Mouse (Mus musculus) urinary bladder, postnatal 14 days (tissue): ENCODE results near the gene Dhx37.
"Not testable (repeated sequence)": the region's sequence is repeated elsewhere in the genome, so short reads cannot be mapped to it uniquely, and the experiment has no call there.

ENCODE experiments used
- DNase-seq: peaks from one replicate; pipeline ENCODE4 v3.0.0; 2021; ENCODE audit warnings: low spot score

Dhx37 gene

DNA sequence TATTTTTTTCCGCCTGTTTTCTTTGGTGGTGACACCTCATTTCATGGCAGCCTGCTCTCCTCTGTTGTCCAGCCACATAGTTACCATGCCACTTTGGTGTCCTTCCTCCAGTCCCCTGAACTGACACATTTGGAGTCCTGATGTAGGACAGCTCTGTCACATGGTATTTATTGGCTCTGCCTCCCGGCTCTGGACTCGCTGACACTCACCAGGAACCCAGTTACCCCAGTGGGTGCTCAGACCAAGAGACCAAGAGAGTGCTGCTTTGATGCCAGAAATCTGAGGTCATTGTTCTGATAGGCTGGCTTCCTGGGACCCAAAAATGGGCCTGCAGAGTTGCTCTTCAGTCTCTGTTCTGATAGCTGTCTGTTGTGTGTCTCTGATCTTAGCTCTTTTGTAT is 14.1 kb upstream of the Dhx37 start:
- no peak for DNase-seq

DNA sequence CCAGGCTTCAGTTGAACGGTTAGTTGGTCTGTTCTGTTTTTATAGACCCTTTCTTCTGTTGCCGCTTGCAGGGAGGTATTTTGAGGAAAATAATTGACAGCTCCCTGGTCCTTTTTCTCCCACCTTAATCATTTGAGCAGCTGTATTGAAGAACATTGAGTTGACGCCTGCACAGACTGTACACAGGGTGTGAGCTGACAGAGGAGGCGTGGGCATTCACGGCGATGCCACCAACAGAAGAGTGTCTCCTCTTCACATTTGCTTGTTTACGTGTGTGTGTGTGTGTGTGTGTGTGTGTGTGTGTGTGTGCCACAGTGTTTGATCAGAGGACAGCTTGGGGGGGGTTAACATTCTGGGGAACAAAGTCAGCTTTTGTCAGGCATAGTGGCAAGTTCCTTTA is 12.4 kb upstream of the Dhx37 start:
- DNase-seq = no peak

GRCm38 (mm10) chr5:125444554-125444953 is 10.6 kb upstream of the Dhx37 start:
- DNase-seq = no peak

DNA sequence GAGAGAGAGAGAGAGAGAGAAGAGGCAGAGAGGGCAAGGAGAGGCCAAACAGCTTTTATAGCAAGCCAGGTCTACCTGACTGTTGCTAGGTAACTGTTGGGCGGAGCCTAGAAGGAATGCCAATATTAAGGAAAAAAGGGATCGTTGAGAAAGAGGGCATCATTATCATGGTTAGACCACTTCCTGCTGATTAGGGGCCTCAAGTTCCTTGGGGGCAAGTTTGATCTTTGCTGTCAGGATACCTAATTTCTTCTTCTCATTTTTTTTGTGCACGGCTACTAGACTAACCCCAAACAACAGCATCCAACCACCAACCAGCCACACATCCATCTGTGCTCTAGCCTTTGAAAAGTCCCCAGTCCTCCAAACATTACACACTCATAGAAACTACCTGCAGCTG is 10.0 kb upstream of the Dhx37 start:
- DNase-seq = no peak

- no peak for DNase-seq
Measured at GRCm38 (mm10) chr5:125443335-125443734, 9.4 kb upstream of the Dhx37 start.

- no peak for DNase-seq
Measured at GRCm38 (mm10) chr5:125442136-125442995, 8.4 kb upstream of the Dhx37 start.

GRCm38 (mm10) chr5:125441234-125442114 is 7.6 kb upstream of the Dhx37 start, which contains the start of gene Bri3bp:
Gene Bri3bp, plus strand, starts transcription at chr5:125441568.
- DNase-seq = peak; percentile 37

DNA sequence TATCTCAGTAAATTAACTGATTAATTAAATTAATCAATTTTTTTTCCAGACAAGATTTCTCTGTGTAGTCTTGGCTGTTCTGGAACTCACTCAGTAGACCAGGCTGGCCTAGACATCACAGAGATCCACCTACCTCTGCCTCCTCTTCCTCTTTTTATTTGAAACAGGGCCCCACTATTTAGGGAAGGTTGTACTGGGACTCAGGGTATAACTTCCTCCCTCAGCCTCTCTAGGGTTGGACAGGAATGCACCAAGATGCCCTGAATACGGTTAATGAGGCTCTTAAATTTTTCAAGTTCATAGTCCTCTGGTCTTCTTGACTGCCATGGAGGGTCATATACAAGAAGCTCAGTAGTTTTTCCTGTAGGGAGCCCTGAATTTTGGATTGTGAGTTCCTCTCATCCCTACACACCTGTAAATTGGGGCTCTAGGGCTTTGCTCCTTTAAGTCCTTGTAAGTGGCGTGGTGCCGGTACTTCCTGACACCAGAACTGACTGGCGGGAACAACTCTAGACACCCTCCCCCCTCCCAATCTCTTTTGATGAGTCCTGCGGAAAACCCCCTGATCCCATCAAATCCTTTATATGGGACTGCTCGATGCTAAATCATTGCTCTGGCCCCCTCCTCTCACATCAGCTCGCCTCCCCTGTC is 6.8 kb upstream of the Dhx37 start:
- DNase-seq = no peak

DNA sequence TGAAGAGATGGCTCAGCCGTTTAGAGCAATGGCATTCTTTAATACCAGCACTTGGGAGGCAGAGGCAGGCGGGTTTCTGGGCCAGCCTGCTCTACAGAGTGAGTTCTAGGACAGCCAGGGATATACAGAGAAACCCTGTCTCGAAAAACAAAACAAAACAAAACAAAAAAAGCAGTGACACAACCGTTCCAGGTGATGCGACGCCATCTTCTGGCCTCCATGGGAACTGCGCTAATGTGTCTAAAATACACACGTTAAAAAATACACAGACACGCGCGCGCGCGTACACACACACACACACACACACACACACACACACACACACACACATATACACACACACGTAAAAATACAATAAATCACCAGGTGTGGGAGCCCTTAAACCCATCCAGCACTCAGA is 426 bp upstream of the Dhx37 start:
- not testable (repeated sequence) for DNase-seq

DNA sequence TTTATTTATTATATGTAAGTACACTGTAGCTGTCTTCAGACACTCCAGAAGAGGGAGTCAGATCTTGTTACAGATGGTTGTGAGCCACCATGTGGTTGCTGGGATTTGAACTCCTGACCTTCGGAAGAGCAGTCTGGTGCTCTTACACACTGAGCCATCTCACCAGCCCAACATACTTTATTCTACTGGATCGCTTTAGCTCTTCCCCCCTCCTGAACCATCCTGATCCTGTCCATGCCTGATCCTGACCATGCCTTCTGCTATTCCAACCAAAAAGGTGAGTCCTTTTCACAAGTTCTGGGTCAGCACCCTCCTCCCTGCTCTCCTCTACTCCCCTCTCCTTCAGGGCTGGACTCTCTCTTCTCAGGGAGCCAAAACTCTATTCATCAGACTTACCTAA is 1.6 kb downstream of the Dhx37 start:
- not testable (repeated sequence) for DNase-seq

DNA sequence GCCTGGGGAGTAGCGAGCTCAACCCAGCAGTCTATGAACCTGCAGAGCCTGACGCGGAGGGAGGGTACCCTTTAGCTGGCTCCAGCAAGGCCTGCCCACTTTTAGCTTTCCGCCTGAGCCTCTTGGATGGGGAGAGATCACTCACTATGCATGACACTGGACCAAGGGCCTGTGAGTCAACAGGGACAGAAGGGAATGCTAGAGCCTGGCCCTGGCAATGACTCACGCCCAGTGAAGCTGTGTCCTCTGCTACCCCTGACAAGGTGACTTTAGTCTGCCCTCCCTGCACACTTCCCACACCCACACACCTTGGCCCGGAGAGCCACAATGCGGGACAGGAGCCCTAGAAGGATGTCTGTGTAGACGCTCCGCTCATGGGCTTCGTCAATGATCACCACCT is 7.6 kb downstream of the Dhx37 start:
- DNase-seq = no peak

DNA sequence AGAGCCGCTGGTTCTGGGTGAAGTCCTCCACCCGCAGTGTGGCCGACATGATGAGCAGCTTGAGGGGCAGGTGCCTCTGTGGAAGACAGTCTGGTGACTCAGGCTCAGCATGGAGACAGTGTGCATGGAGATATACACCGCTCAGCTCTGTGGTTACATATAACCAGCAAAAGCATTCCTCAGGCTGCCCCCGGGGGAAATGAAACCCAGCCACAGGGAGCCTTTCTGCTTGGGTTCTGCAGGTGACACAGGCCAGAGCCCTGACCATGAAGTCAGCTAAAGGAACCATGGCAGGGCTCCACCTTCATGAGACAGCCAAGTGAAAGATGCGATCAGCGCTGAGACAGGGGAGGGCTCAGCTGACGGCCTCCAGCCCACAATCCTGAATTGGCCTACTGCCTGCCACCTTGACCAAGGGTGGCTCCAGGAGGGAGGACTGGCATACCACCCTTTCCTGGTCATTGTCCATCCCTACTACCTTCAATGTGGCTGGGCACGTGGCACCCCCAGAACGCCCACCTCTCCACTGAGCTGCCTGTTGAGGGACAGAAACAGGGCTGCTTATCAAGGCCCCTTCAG is 8.1 kb downstream of the Dhx37 start:
- DNase-seq = no peak

DNA sequence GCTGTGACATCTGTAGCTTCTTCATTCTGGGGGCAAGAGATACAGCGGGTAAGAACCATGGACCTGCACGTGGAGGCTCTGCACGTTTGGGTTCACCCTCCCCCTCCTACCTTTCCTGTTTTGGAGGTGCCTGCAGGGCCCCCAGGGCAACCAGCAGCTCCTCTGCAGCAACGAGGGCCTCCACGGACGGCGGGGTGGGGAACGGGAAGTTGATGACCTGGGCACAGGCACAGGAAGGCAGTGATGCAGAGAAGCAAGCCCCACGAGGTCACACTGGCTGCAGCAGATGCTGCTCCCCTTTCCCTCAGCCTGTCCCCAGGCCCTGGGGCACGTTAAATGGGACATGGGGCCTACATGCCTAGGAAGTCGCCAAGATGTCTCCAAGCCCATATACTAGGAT is 14.8 kb downstream of the Dhx37 start:
- DNase-seq = no peak

GRCm38 (mm10) chr5:125418636-125419035 is 15.3 kb downstream of the Dhx37 start:
- no peak for DNase-seq

- DNase-seq = no peak
Measured at GRCm38 (mm10) chr5:125416183-125416582, 17.7 kb downstream of the Dhx37 start.

DNA sequence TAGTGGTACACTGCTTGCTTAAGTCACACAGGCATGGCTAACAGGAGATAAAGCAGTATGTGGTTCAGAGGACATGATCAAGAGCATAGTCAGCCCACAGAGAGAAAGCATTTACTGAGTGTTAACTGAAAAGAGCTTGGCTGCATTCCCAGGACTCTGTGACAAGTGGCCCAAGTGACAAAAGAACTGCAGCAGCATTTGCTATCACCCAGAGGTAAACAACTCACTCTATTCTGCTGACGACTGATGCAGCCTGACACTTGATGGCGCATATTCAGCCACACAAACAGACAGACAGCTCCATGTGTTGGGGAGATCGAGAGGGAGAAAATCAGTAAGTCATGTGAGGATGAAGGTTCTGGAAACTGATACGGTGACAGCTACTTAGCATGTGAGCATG is 20.2 kb downstream of the Dhx37 start:
- no peak for DNase-seq

DNA sequence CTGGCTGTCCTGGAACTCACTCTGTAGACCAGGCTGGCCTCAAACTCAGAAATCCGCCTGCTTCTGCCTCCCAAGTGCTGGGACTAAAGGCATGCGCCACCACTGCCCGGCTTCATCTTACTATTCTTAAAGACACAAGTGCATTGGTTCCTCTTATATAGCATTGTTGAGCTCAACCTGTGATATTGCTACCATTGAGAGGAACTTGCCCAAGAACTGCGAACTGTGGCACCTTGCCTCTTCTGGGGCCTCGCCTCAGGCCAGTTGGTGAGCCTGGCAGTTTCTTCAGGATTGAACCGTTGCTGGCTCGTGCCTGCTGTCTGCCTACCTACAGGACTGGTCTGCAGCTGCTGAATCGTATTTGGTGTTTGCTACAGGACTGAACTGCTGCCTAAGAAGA is 21.4 kb downstream of the Dhx37 start:
- not testable (repeated sequence) for DNase-seq

- peak; percentile 64 for DNase-seq
Measured at GRCm38 (mm10) chr5:125411972-125412530, 21.9 kb downstream of the Dhx37 start.

DNA sequence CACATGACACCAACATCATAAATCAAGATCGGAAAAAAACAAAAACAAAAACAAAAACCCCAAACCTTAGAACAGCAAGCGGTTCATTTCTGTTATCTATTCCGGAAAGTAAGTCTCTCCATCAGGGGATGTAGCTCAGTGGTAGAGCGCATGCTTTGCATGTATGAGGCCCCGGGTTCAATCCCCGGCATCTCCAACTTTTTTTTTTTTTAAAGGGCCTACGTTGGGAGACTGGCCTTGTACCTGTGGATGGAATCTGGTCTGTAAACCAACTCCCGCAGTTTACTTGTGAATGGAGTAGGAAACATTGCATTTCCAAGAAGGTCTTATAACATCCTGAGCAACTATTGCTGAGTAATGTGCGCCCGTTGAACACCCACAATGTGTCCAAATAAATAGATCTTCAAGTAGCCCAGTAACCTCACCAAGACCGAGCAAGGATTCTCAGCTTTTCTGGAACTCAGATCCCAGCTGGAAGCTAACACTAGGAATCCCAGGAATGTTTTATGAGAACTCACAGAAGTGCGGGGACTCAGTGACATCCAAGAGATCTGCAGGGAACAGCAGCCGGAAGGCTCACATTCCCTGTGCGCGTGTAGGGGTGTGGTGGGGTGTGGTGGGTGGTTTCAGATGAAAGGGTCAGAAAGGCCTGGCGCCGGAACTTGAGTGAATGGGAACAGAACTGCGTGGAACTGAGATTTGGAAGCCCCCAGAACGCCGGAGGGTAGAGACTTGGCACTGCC is 24.4 kb downstream of the Dhx37 start:
- DNase-seq = no peak

GRCm38 (mm10) chr5:125408842-125409241 is 25.1 kb downstream of the Dhx37 start:
- peak; percentile 80 for DNase-seq
